Mouse (Mus musculus): ENCODE results near the gene Medag. TPM values are rescaled to one million over a fixed set of nuclear protein-coding genes. Genes with fewer than 3 reads are reported as not detected.

Gene Medag
- total RNA-seq, 4 experiments from 2014 or later = 2.7 to 16.1 (median 9.2) TPM

- DNase-seq = no peak
Measured at GRCm38 (mm10) chr5:149385228-149385961, 26.2 kb upstream of the Medag start.

- DNase-seq = no peak
Measured at GRCm38 (mm10) chr5:149386294-149386850, 25.2 kb upstream of the Medag start.

GRCm38 (mm10) chr5:149388947-149389346 lies 22.6 kb upstream of the Medag start:
- no peak for DNase-seq

GRCm38 (mm10) chr5:149389548-149390211 lies 21.9 kb upstream of the Medag start:
- DNase-seq = peak; percentile 28

GRCm38 (mm10) chr5:149391574-149392375 lies 19.8 kb upstream of the Medag start:
- no peak for DNase-seq

GRCm38 (mm10) chr5:149392420-149392988 lies 19.0 kb upstream of the Medag start:
- DNase-seq = no peak

- no peak for DNase-seq
Measured at GRCm38 (mm10) chr5:149401446-149401975, 10.0 kb upstream of the Medag start.

GRCm38 (mm10) chr5:149402029-149402428 lies 9.5 kb upstream of the Medag start:
- DNase-seq = no peak

- no peak for DNase-seq
Measured at GRCm38 (mm10) chr5:149403386-149403785, 8.2 kb upstream of the Medag start.

GRCm38 (mm10) chr5:149404710-149405109 lies 6.8 kb upstream of the Medag start:
- DNase-seq = no peak

GRCm38 (mm10) chr5:149406791-149407276 lies 4.7 kb upstream of the Medag start:
- DNase-seq = no peak

GRCm38 (mm10) chr5:149409502-149409901 lies 2.0 kb upstream of the Medag start:
- DNase-seq = no peak

GRCm38 (mm10) chr5:149412194-149412575 lies 636 bp downstream of the Medag start:
- DNase-seq = no peak

- DNase-seq = no peak
Measured at GRCm38 (mm10) chr5:149412671-149413070, 1.1 kb downstream of the Medag start.

GRCm38 (mm10) chr5:149414369-149415167 lies 3.0 kb downstream of the Medag start:
- DNase-seq = no peak

GRCm38 (mm10) chr5:149417381-149417780 lies 5.8 kb downstream of the Medag start:
- DNase-seq = no peak

GRCm38 (mm10) chr5:149426525-149426924 lies 15.0 kb downstream of the Medag start:
- no peak for DNase-seq

- no peak for DNase-seq
Measured at GRCm38 (mm10) chr5:149427277-149428060, 15.9 kb downstream of the Medag start.

GRCm38 (mm10) chr5:149428347-149428746 lies 16.8 kb downstream of the Medag start:
- no peak for DNase-seq

GRCm38 (mm10) chr5:149428810-149429255 lies 17.3 kb downstream of the Medag start:
- no peak for DNase-seq

All from adrenal gland, adult 8-10 months (tissue).